Mouse (Mus musculus): ENCODE results near the gene Gm21905. TPM values are rescaled to one million over a fixed set of nuclear protein-coding genes. Genes with fewer than 3 reads are reported as not detected.

Gene Gm21905
- polyA plus RNA-seq, 1 experiment from 2014 or later: not detected

- Histone ChIP-seq H3K27ac (replicated peaks) (no peak overlapping the region), H3K4me1 (replicated peaks; ENCODE audit: control insufficient read depth, insufficient read depth) (no peaks in the 10 kb centered on the region), H3K27me3 (ENCODE audit: control insufficient read depth, insufficient read depth, low read length) (no peaks in the 10 kb centered on the region), H3K4me3 (ENCODE audit: low read depth, low read length) (no peak overlapping the region), H3K9ac (ENCODE audit: low read length) (no peak overlapping the region), H3K4me2 (replicated peaks; ENCODE audit: low read depth) (no peak overlapping the region), H3K36me3 (ENCODE audit: control insufficient read depth, insufficient read depth, low read length) (no peaks in the 10 kb centered on the region), H3K9me3 (ENCODE audit: control insufficient read depth, low read length) (no peaks in the 10 kb centered on the region)
- ATAC-seq (ENCODE audit: low FRiP score, low TSS enrichment): peak; percentile 96
- TF ChIP-seq CTCF (IDR thresholded peaks at IDR 0.05; ENCODE audit: low read depth) (no peak), EP300 (optimal IDR thresholded peaks at IDR 0.05) (no peak)
- WGBS: 37% methylated on average over 2 of the region's 2 CpGs
- DNase-seq (ENCODE audit: low spot score): peak; percentile 33
Observed at GRCm38 (mm10) chr5:67931623-67932022, 14.6 kb downstream of the Gm21905 start.

DNA sequence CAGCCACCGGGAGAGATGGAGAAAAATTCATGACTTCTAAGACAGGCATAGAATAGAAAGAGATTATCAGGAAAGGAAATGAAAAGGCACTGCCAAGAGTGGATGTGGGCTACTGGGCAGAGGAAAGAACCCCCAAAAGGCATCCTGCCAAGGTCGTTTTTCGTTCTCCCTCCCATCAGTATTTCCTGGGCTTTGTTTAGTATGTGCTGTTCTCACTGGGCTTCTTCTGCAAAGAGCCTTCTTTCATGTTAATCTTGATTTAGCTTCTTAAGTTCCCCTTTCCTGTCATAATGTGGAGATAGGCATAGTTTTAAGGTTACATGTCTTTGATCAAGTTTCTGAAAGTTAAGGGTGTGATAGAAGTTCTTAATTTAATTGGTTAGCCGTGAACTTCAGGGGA is 15.6 kb downstream of the Gm21905 start:
- DNase-seq (ENCODE audit: low spot score): no peak
- Histone ChIP-seq H3K4me2 (replicated peaks; ENCODE audit: low read depth) (no peak overlapping the region), H3K36me3 (ENCODE audit: control insufficient read depth, insufficient read depth, low read length) (no peaks in the 10 kb centered on the region), H3K4me1 (replicated peaks; ENCODE audit: control insufficient read depth, insufficient read depth) (no peaks in the 10 kb centered on the region), H3K27me3 (ENCODE audit: control insufficient read depth, insufficient read depth, low read length) (no peaks in the 10 kb centered on the region), H3K9me3 (ENCODE audit: control insufficient read depth, low read length) (no peaks in the 10 kb centered on the region), H3K27ac (replicated peaks) (no peak overlapping the region), H3K4me3 (ENCODE audit: low read depth, low read length) (no peak overlapping the region), H3K9ac (ENCODE audit: low read length) (no peak overlapping the region)
- WGBS: 48% methylated on average over 4 of the region's 4 CpGs
- TF ChIP-seq EP300 (optimal IDR thresholded peaks at IDR 0.05): no peak
- no peak for TF ChIP-seq CTCF (IDR thresholded peaks at IDR 0.05; ENCODE audit: low read depth)
- no peak for ATAC-seq (ENCODE audit: low FRiP score, low TSS enrichment)

GRCm38 (mm10) chr5:67904555-67904954 is 41.7 kb downstream of the Gm21905 start:
- Histone ChIP-seq H3K4me2 (replicated peaks; ENCODE audit: low read depth) (no peak overlapping the region), H3K4me3 (ENCODE audit: low read depth, low read length) (no peak overlapping the region), H3K9me3 (ENCODE audit: control insufficient read depth, low read length) (no peaks in the 10 kb centered on the region), H3K27ac (replicated peaks) (no peak overlapping the region), H3K9ac (ENCODE audit: low read length) (no peak overlapping the region), H3K4me1 (replicated peaks; ENCODE audit: control insufficient read depth, insufficient read depth) (no peaks in the 10 kb centered on the region), H3K36me3 (ENCODE audit: control insufficient read depth, insufficient read depth, low read length) (no peaks in the 10 kb centered on the region), H3K27me3 (ENCODE audit: control insufficient read depth, insufficient read depth, low read length) (no peaks in the 10 kb centered on the region)
- WGBS: 42% methylated on average over 2 of the region's 2 CpGs
- DNase-seq (ENCODE audit: low spot score) (no peak), ATAC-seq (ENCODE audit: low FRiP score, low TSS enrichment) (no peak)
- no peak for TF ChIP-seq EP300 (optimal IDR thresholded peaks at IDR 0.05)
- no peak for TF ChIP-seq CTCF (IDR thresholded peaks at IDR 0.05; ENCODE audit: low read depth)

DNA sequence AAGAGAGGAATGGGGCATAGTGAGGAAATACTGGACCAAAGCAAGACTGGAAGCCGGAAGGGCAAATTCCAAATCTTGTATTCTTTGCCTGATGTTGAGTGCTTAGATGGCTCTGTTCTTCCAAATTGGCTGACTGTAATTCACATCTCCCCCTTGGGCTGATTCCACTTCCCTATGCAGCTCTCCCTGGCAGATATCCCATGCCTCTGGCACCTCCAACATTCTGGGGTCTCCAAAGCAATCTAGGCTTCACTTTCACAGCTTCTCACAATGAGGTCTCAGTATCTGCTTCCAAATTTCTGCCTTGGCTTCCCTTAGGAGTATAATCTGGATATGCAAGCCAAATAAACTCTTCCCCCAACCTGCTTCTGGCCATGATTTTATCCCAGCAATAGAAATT is 47.3 kb downstream of the Gm21905 start:
- Histone ChIP-seq H3K4me1 (replicated peaks; ENCODE audit: control insufficient read depth, insufficient read depth) (no peaks in the 10 kb centered on the region), H3K9me3 (ENCODE audit: control insufficient read depth, low read length) (no peaks in the 10 kb centered on the region), H3K27ac (replicated peaks) (no peak overlapping the region), H3K4me2 (replicated peaks; ENCODE audit: low read depth) (no peak overlapping the region), H3K36me3 (ENCODE audit: control insufficient read depth, insufficient read depth, low read length) (no peaks in the 10 kb centered on the region), H3K9ac (ENCODE audit: low read length) (no peak overlapping the region), H3K4me3 (ENCODE audit: low read depth, low read length) (no peak overlapping the region), H3K27me3 (ENCODE audit: control insufficient read depth, insufficient read depth, low read length) (no peaks in the 10 kb centered on the region)
- TF ChIP-seq EP300 (optimal IDR thresholded peaks at IDR 0.05): no peak
- no peak for TF ChIP-seq CTCF (IDR thresholded peaks at IDR 0.05; ENCODE audit: low read depth)
- DNase-seq (ENCODE audit: low spot score) (no peak), ATAC-seq (ENCODE audit: low FRiP score, low TSS enrichment) (no peak)
- WGBS: 100% methylated on average over 1 of the region's 1 CpGs

- H3K27ac ChIP-seq (replicated peaks): no peak overlapping the region
- no peaks in the 10 kb centered on the region for H3K4me1 ChIP-seq (replicated peaks; ENCODE audit: control insufficient read depth, insufficient read depth)
- no peaks in the 10 kb centered on the region for H3K9me3 ChIP-seq (ENCODE audit: control insufficient read depth, low read length)
- TF ChIP-seq EP300 (optimal IDR thresholded peaks at IDR 0.05) (no peak), CTCF (IDR thresholded peaks at IDR 0.05; ENCODE audit: low read depth) (no peak)
- ATAC-seq (ENCODE audit: low FRiP score, low TSS enrichment) (no peak), DNase-seq (ENCODE audit: low spot score) (no peak)
- 68% methylated on average over 9 of the region's 9 CpGs for WGBS
- H3K4me2 ChIP-seq (replicated peaks; ENCODE audit: low read depth): no peak overlapping the region
- H3K36me3 ChIP-seq (ENCODE audit: control insufficient read depth, insufficient read depth, low read length): no peaks in the 10 kb centered on the region
- H3K4me3 ChIP-seq (ENCODE audit: low read depth, low read length): no peak overlapping the region
- H3K9ac ChIP-seq (ENCODE audit: low read length): no peak overlapping the region
- no peaks in the 10 kb centered on the region for H3K27me3 ChIP-seq (ENCODE audit: control insufficient read depth, insufficient read depth, low read length)
Observed at GRCm38 (mm10) chr5:67884422-67885210, 61.6 kb downstream of the Gm21905 start.

- Histone ChIP-seq H3K4me3 (ENCODE audit: low read depth, low read length) (no peak overlapping the region), H3K36me3 (ENCODE audit: control insufficient read depth, insufficient read depth, low read length) (no peaks in the 10 kb centered on the region), H3K4me1 (replicated peaks; ENCODE audit: control insufficient read depth, insufficient read depth) (no peaks in the 10 kb centered on the region), H3K9me3 (ENCODE audit: control insufficient read depth, low read length) (no peaks in the 10 kb centered on the region), H3K27ac (replicated peaks) (no peak overlapping the region), H3K27me3 (ENCODE audit: control insufficient read depth, insufficient read depth, low read length) (no peaks in the 10 kb centered on the region), H3K9ac (ENCODE audit: low read length) (no peak overlapping the region), H3K4me2 (replicated peaks; ENCODE audit: low read depth) (no peak overlapping the region)
- ATAC-seq (ENCODE audit: low FRiP score, low TSS enrichment) (peak; percentile 90), DNase-seq (ENCODE audit: low spot score) (no peak)
- 67% methylated on average over 1 of the region's 1 CpGs for WGBS
- TF ChIP-seq CTCF (IDR thresholded peaks at IDR 0.05; ENCODE audit: low read depth): no peak
- no peak for TF ChIP-seq EP300 (optimal IDR thresholded peaks at IDR 0.05)
Observed at GRCm38 (mm10) chr5:67883564-67884171, 62.6 kb downstream of the Gm21905 start.

Other genes starting within 250 kb of the Gm21905 start
- gene Atp8a1, start 99.0 kb downstream of the Gm21905 start, polyA plus RNA-seq (2015; fragmentation: Nextera tagmentation; extraction: Ambion mirVana): 3.3 and 4.2 TPM in 2 replicates
- not detected in 2 replicates for gene Gm5108, start 4.8 kb downstream of the Gm21905 start, polyA plus RNA-seq (2015; fragmentation: Nextera tagmentation; extraction: Ambion mirVana)
- gene Grxcr1, start 85.4 kb upstream of the Gm21905 start, polyA plus RNA-seq (2015; fragmentation: Nextera tagmentation; extraction: Ambion mirVana): not detected in 2 replicates